Mouse (Mus musculus) adrenal gland (tissue): ENCODE data around the gene Strip1.

Source experiments
- intact Hi-C: fragments of 180-260 bp; cut with DNase I; formaldehyde crosslinking; loops from one replicate; pipeline ENCODE4 v1.15.1; 2025

Strip1 gene

GRCm38 (mm10) chr3:107595264-107595937 lies 36.1 kb downstream of the Strip1 start:
- intact Hi-C loops: no loop called here

GRCm38 (mm10) chr3:107594662-107595263 lies 36.7 kb downstream of the Strip1 start, which contains the start of gene Alx3:
TSS of gene Alx3 (plus strand) at chr3:107595031.
- intact Hi-C loops: no loop called here

GRCm38 (mm10) chr3:107593632-107594031 lies 37.9 kb downstream of the Strip1 start:
- intact Hi-C loops: no loop called here

- intact Hi-C loops: no loop called here
Observed at GRCm38 (mm10) chr3:107591612-107592011, 39.9 kb downstream of the Strip1 start.

- intact Hi-C loops: no loop called here
Observed at GRCm38 (mm10) chr3:107586504-107586903, 45.0 kb downstream of the Strip1 start.

- intact Hi-C loops: no loop called here
Observed at GRCm38 (mm10) chr3:107583893-107584292, 47.6 kb downstream of the Strip1 start.

- intact Hi-C loops: no loop called here
Observed at GRCm38 (mm10) chr3:107582875-107583767, 48.4 kb downstream of the Strip1 start.

- intact Hi-C loops: no loop called here
Observed at GRCm38 (mm10) chr3:107582130-107582874, 49.2 kb downstream of the Strip1 start.

GRCm38 (mm10) chr3:107581103-107582010 lies 50.1 kb downstream of the Strip1 start:
- intact Hi-C loops: no loop called here

GRCm38 (mm10) chr3:107579466-107579865 lies 52.0 kb downstream of the Strip1 start:
- intact Hi-C loops: no loop called here

- intact Hi-C loops: no loop called here
Observed at GRCm38 (mm10) chr3:107577810-107578390, 53.6 kb downstream of the Strip1 start.

GRCm38 (mm10) chr3:107576807-107577206 lies 54.7 kb downstream of the Strip1 start:
- intact Hi-C loops: no loop called here

GRCm38 (mm10) chr3:107571205-107571604 lies 60.3 kb downstream of the Strip1 start:
- intact Hi-C loops: no loop called here

- intact Hi-C loops: no loop called here
Observed at GRCm38 (mm10) chr3:107568721-107569120, 62.8 kb downstream of the Strip1 start.

- intact Hi-C loops: no loop called here
Observed at GRCm38 (mm10) chr3:107567766-107568165, 63.7 kb downstream of the Strip1 start.

- intact Hi-C loops: no loop called here
Observed at GRCm38 (mm10) chr3:107565331-107565730, 66.2 kb downstream of the Strip1 start.

GRCm38 (mm10) chr3:107563880-107564279 lies 67.6 kb downstream of the Strip1 start:
- intact Hi-C loops: loop anchor here (5.0 kb wide), 1 partner anchor 48 kb away; no protein-coding TSS in a partner anchor

- intact Hi-C loops: loop anchor here (5.0 kb wide), 1 partner anchor 50 kb away; no protein-coding TSS in a partner anchor
Observed at GRCm38 (mm10) chr3:107562591-107562990, 68.9 kb downstream of the Strip1 start.
